In the genomic region with DNA sequence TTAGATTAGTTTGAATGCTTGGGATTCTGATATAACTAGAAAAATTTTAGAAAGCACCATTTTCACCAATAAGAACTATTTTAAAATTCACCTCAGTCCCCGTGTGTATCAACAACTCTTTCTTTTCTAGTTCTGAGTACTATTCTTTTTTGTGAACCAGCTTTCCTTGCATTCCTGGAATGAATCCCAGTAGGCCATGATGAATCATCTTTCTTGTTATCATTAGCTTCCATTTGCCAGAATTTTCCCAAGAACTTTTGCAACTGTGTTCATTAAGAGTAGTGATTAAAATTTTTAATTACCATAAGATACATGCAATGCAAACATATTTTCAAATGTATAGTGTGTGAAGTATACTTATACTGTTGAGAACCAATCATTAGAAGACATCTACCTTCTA, we compare ENCODE assay signal across 15 mouse cellular contexts.
"Had no signal": no experiment of that assay in that cellular context is flagged by ENCODE, and none has a peak within 500 bp of the region (broad histone marks: within the 10 kb centered on the region; RNA-seq: fewer than 3 reads in every experiment).

No protein-coding gene starts in this region.

- H3K27me3 ChIP-seq: neural tube, embryonic 12.5 days; neural tube, embryonic 13.5 days; neural tube, embryonic 15.5 days; stomach, embryonic 15.5 days had no signal

- H3K27ac ChIP-seq: neural tube, embryonic 12.5 days; neural tube, embryonic 13.5 days; neural tube, embryonic 15.5 days; stomach, embryonic 15.5 days; stomach, postnatal 0 days had no signal

- H3K4me3 ChIP-seq: neural tube, embryonic 12.5 days; neural tube, embryonic 13.5 days; neural tube, embryonic 15.5 days; stomach, embryonic 15.5 days had no signal

- H3K4me1 ChIP-seq: neural tube, embryonic 12.5 days; neural tube, embryonic 13.5 days; neural tube, embryonic 15.5 days; stomach, embryonic 15.5 days had no signal

- H3K36me3 ChIP-seq: neural tube, embryonic 12.5 days; neural tube, embryonic 13.5 days; neural tube, embryonic 15.5 days; stomach, embryonic 15.5 days had no signal

- DNase-seq: right cerebral cortex, adult 18-20 months; right cerebral cortex, postnatal 14 days; right cerebral cortex, postnatal 25 days; right cerebral cortex, postnatal 4 days; spleen, adult 18-20 months; thymus, adult 18-20 months; thymus, postnatal 14 days; thymus, postnatal 25 days; thymus, postnatal 36 days; thymus, postnatal 4 days had no signal
